Mouse (Mus musculus) liver, embryonic 13.5 days (tissue): ENCODE measurements around the gene Iffo2. TPM values are rescaled to one million over a fixed set of nuclear protein-coding genes. Genes with fewer than 3 reads are reported as not detected.
A peak's percentile ranks its signal among the peaks of the same experiment; 100 is the strongest.

Experiments
- ATAC-seq: fragments of 200-750 bp; cut with Nextera tagmentation; 2 replicates; pipeline ENCODE4 v1.8.0; 2017; ENCODE audit warnings: low read depth, mild to moderate bottlenecking, moderate number of reproducible peaks, moderate library complexity
- DNase-seq: peaks from one replicate; pipeline ENCODE4 v3.0.0; 2022
- H3K27ac ChIP-seq: fragments of 300-500 bp; sonication (generic); 2 replicates; pipeline ENCODE4 v1.5.1; 2015; ENCODE audit warnings: moderate library complexity, mild to moderate bottlenecking, inconsistent platforms
- H3K27me3 ChIP-seq: fragments of 300-500 bp; sonication (generic); 2 replicates; pipeline ENCODE4 v1.6.1; 2015; ENCODE audit warnings: mild to moderate bottlenecking, inconsistent platforms
- H3K36me3 ChIP-seq: fragments of 300-500 bp; sonication (generic); 2 replicates; pipeline ENCODE4 v1.6.1; 2015; ENCODE audit warnings: mild to moderate bottlenecking, inconsistent platforms
- H3K4me1 ChIP-seq: fragments of 300-500 bp; sonication (generic); replicated peaks from 2 replicates; pipeline ENCODE4 v1.6.1; 2015; ENCODE audit warnings: inconsistent platforms
- H3K4me2 ChIP-seq: fragments of 300-500 bp; sonication (generic); 2 replicates; pipeline ENCODE4 v1.6.1; 2015; ENCODE audit warnings: inconsistent platforms, mild to moderate bottlenecking, moderate library complexity
- H3K4me3 ChIP-seq: fragments of 300-500 bp; sonication (generic); replicated peaks from 2 replicates; pipeline ENCODE4 v1.5.1; 2015; ENCODE audit warnings: mild to moderate bottlenecking, inconsistent platforms
- H3K9ac ChIP-seq: fragments of 300-500 bp; sonication (generic); 2 replicates; pipeline ENCODE4 v1.6.1; 2015; ENCODE audit warnings: mild to moderate bottlenecking, inconsistent platforms
- H3K9me3 ChIP-seq: fragments of 300-500 bp; sonication (generic); replicated peaks from 2 replicates; pipeline ENCODE4 v1.6.1; 2016; ENCODE audit warnings: inconsistent platforms
- WGBS: fragments of 180-500 bp; shearing (Covaris S2); methylation state at CpG from one replicate; pipeline ENCODE4 v1.1.7; 2015; ENCODE audit not compliant: insufficient replicate concordance; 5-methylcytosine and 5-hydroxymethylcytosine counted together
- polyA plus RNA-seq: library from polyadenylated mRNA; unstranded; fragments of >200 nt; fragmentation: Nextera tagmentation; extraction: Ambion mirVana; gene quantifications from 2 replicates; pipeline ENCODE4 v1.2.1, GENCODE M21; 2015

Iffo2 gene
- polyA plus RNA-seq, 1 experiment from 2014 or later, result 1.0 TPM

DNA sequence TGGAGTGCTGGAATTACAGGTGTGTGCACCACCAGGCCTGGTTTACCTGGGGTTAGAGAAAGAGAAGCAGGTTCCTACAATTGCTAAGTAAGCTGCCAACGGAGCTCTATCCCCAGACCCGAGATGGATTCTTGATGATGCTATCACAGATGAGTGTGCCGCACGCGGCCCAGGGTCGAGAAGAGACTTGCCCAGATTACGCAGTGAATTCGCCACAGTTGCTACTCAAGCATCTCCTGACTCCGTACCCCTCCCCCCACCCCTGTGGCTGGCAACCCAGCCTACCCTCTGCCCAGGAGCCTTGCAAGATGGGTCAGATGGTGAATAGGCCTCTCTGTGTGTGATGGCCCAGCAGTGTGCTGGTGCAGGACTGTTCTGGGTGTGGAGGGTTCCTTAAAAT is 66.4 kb downstream of the Iffo2 start:
- DNase-seq (no peak), ATAC-seq (no peak)
- Histone ChIP-seq H3K4me2 (no peak overlapping the region), H3K9me3 (no peaks in the 10 kb centered on the region), H3K4me3 (no peak overlapping the region), H3K27ac (0 out of 2 replicates have a peak overlapping the region, but pooled peaks have one; percentile 74), H3K9ac (no peak overlapping the region), H3K36me3 (no peaks in the 10 kb centered on the region), H3K4me1 (peaks cover 62% of the 10 kb centered on the region), H3K27me3 (peaks cover 22% of the 10 kb centered on the region; the same call in 1 of the 2 replicates)
- 42% methylated on average over 9 of the region's 9 CpGs for whole genome bisulfite sequencing

DNA sequence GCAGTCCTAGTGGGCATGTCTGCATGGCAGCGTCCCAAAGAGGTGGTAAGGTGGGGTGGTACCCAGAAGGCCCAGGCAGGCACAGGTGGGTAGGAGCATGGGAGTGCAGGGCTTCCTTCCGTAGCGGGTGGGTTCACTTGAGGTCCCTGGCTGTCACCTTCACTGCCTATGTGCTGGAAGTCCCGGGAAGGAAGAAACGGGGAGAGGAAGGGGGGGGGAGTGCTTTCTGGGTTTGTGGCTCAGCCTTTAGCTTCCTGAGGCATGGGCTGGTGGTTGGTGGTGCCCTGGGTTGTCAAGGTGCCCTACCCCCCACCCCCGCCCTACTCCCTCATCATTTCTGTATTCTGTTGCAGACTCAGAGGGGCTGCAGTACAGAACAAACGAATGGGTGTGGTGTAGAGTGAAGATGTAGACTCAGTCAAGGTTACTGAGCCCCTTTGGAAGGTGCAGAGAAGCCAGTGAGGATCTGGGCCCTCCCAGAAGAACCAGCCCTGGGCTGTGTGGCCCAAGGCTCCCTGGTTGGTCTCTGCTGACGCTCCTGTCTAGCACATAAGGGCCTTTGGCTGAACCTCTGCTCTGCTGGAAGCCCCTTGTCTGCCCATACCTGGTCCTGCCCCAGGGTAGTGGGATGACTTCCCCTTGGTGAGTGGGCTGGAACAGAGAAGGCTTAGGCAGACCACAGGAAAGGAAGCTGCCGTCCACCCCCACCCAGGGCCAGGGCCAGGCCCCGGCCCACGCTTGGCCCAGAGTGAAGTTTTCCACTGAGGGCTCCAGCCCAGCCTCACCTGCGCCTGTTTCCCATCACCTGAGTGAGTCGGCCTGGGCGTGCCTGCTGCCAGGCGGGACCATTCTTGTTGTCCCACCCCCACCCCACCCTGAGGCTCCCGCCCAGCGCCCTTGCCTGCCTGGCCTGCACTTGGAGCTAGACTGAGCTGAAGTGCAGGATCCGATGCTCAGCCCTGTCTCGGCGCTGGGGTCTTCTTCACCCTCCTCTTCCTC is 67.2 kb downstream of the Iffo2 start:
- peaks cover 70% of the 10 kb centered on the region for H3K4me1 ChIP-seq
- no peak for DNase-seq
- no peak for ATAC-seq
- H3K4me3 ChIP-seq, result no peak overlapping the region
- peak overlapping the region; percentile 45; the same call in 1 of the 2 replicates for H3K4me2 ChIP-seq
- peak overlapping the region; percentile 74 for H3K27ac ChIP-seq
- H3K36me3 ChIP-seq, result no peaks in the 10 kb centered on the region
- no peaks in the 10 kb centered on the region for H3K9me3 ChIP-seq
- WGBS, result 21% methylated on average over 20 of the region's 20 CpGs
- peaks cover 22% of the 10 kb centered on the region; the same call in 1 of the 2 replicates for H3K27me3 ChIP-seq
- H3K9ac ChIP-seq, result no peak overlapping the region

DNA sequence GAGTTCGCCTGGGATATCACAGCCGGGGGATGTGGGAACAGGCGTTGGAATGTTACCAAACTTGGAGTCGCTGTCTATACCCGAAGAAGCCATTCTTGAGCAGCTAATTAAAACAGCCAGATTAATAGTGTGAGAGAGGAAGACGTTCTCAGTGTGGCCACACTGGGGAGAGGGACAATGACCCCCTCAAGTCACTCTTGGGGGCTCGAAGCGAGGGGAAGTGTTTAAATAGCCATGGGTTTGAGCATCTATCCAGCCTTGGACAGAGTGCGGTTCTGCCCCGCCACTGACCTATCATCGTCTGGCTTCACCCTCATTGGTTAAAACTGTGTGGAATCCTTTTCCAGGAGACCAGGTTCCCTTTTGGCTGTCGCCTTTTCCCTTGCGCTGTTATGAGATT is 68.0 kb downstream of the Iffo2 start:
- H3K4me2 ChIP-seq, result peak overlapping the region; percentile 45
- ATAC-seq (no peak), DNase-seq (no peak)
- H3K27ac ChIP-seq, result peak overlapping the region; percentile 74
- H3K9me3 ChIP-seq, result no peaks in the 10 kb centered on the region
- peaks cover 22% of the 10 kb centered on the region; the same call in 1 of the 2 replicates for H3K27me3 ChIP-seq
- H3K36me3 ChIP-seq, result no peaks in the 10 kb centered on the region
- peaks cover 77% of the 10 kb centered on the region for H3K4me1 ChIP-seq
- H3K9ac ChIP-seq, result no peak overlapping the region
- H3K4me3 ChIP-seq, result no peak overlapping the region
- WGBS, result 19% methylated on average over 13 of the region's 13 CpGs

DNA sequence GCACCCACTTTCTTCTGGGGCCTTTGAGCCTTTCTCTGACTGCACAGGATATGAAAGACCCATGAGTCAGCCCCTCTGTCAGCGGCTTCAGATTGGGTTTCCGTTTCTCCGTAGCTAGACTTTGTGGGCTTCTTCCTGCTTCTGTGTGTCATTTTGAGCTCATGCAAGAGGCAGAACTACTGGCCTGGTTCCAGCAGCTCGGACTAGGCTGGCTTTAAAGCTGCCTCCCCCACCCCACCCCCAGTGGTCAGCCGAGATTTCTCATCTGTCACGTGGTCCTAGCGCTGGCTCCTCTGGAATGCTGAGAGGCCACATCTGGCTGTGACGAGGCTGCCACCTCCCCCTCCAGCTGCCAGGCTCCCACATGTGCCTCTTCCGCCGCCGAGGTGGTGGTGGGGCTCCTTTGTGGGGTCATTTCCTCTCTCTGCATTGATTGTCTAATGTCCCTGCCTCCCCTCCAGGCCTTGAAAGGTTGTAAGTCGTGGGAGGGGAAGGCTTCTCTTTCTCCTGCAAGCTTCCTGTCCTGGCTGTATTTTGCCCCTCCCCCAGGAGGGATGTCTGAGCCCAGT is 68.7 kb downstream of the Iffo2 start:
- ATAC-seq, result peak; percentile 53
- Histone ChIP-seq H3K36me3 (no peaks in the 10 kb centered on the region), H3K9ac (no peak overlapping the region), H3K9me3 (no peaks in the 10 kb centered on the region), H3K27me3 (peaks cover 22% of the 10 kb centered on the region; the same call in 1 of the 2 replicates), H3K4me1 (peaks cover 77% of the 10 kb centered on the region), H3K4me3 (no peak overlapping the region; the same call in 1 of the 2 replicates), H3K4me2 (peak overlapping the region; percentile 45), H3K27ac (peak overlapping the region; percentile 74)
- WGBS, result 1% methylated on average over 12 of the region's 12 CpGs
- peak; percentile 14 for DNase-seq

DNA sequence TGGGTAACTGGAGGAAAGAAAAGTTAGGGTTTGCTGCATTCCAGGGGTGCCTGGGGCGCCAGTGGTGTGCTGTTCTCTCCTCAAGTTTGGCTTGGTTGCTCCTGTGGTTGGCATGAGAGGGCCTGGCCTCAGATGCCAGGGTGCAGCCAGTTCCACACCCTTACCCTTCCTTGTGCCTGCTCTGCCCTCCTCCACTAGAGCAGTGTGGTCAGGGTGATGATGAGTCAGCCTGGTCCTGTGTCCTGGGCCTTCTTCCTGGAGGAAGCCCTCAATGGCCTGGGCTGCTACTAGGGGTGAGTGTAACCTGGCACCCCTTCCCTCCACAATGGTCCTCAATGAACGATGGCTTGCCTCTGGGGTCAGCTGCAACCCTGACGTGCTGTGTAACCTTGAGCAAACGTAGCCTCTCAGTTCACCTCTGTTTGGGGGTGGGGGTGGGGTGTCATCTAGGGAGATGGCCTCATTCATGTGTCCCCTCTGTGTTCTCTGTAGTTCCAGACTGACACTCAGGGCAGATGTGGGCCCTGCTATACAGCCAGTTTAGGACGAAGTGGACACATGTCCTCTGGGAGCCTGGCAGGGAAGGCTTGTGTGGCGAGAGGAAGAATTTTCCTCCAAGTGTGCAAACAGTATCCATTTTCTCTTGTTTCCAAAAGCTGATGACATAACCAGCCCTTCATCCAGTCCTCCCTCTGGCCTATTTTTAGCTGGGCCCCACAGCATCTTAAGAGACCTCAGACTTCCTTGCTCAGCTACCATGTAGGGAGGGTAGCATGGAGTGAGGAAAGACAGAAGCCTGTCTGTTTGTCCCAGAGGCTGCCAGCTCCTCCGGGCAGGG is 71.4 kb downstream of the Iffo2 start:
- peak overlapping the region; percentile 1; the same call in 1 of the 2 replicates for H3K9ac ChIP-seq
- H3K4me1 ChIP-seq, result peaks cover 58% of the 10 kb centered on the region
- H3K36me3 ChIP-seq, result peaks cover 5% of the 10 kb centered on the region; the same call in 1 of the 2 replicates
- no peaks in the 10 kb centered on the region for H3K9me3 ChIP-seq
- DNase-seq (no peak), ATAC-seq (no peak)
- H3K4me3 ChIP-seq, result no peak overlapping the region
- WGBS, result 40% methylated on average over 7 of the region's 7 CpGs
- peaks cover 22% of the 10 kb centered on the region; the same call in 1 of the 2 replicates for H3K27me3 ChIP-seq
- no peak overlapping the region for H3K4me2 ChIP-seq
- H3K27ac ChIP-seq, result peak overlapping the region; percentile 34

DNA sequence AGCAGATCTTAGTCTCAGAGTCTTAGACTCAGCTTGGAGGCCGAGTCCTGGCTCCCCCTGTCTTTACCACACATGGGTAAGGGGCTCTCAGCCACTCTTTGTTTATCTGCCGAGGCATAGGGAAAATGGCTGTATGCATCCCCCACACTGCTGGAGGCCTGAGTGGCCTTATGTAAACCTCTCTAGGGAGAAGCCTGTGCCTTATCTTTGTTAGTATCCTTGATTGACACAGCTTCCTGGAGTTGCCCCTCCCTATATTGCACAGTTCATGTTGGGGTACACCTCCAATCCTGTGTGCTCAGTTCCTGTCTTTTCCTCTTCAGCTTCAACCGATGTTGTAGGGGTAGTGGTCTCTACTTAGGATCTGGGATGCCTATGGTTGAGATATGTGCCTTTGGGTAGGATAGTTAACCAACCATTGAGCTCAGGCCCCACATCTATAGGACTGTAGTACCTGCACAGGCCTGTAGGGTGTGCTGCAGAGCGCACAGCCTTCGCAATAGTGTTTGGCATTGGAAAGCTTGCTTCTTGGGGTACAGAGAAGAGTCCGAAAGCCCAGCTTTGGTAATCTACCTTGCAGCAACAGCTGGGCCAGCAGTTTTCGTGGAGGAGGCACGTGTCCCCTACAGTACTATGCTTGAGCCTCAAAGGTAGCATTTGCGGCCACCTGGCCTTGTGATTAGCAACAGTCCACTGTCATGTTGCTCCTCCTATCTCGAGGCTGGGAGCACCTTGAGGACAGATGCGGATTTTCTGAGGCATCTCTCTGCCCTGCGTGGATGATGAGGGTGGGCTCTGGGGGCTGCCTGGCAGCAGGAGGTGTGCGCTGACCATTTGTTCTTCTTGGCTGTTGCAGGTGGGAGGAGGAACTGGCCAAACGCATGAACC is 72.3 kb downstream of the Iffo2 start, which contains the start of gene Gm21969:
TSS of gene Gm21969 (plus strand) at position 830 of the 888 bp plus-strand sequence.
- H3K4me3 ChIP-seq, result no peak within 1 kb of the TSS
- peak within 1 kb of the TSS; percentile 43 for H3K27ac ChIP-seq
- H3K36me3 ChIP-seq, result peaks cover 5% of the 10 kb centered on the region; the same call in 1 of the 2 replicates
- peaks cover 49% of the 10 kb centered on the region for H3K4me1 ChIP-seq
- H3K27me3 ChIP-seq, result peaks cover 16% of the 10 kb centered on the region; the same call in 1 of the 2 replicates
- H3K9me3 ChIP-seq, result no peaks in the 10 kb centered on the region
- WGBS, result 33% methylated on average over 14 of the region's 14 CpGs
- DNase-seq, result peak; percentile 30
- no peak within 1 kb of the TSS for H3K9ac ChIP-seq
- ATAC-seq, result no peak
- H3K4me2 ChIP-seq, result no peak within 1 kb of the TSS

DNA sequence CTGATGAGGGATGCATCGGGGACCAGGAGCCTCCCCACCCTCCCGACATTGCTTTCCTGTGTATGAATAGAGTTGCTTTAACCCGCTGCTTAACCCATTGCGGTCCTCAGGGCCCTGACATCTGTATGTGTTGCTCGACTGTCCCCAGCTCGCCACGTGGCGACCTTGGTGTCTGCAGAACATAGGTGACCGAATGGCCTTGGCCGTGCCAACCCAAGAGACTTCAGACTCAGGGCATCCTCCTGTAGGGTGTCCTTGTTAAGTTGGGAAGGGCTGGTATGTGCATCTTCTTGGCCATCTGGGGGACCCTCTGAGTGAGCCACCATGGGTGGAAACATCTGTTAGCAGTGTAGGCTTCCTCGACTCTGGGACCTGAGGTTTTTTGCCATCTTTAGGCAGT is 74.9 kb downstream of the Iffo2 start:
- DNase-seq (no peak), ATAC-seq (no peak)
- Histone ChIP-seq H3K27me3 (no peaks in the 10 kb centered on the region), H3K27ac (no peak overlapping the region), H3K4me3 (no peak overlapping the region), H3K4me2 (no peak overlapping the region), H3K9me3 (no peaks in the 10 kb centered on the region), H3K9ac (no peak overlapping the region), H3K36me3 (peaks cover 5% of the 10 kb centered on the region; the same call in 1 of the 2 replicates), H3K4me1 (peaks cover 29% of the 10 kb centered on the region)
- 71% methylated on average over 11 of the region's 11 CpGs for WGBS

DNA sequence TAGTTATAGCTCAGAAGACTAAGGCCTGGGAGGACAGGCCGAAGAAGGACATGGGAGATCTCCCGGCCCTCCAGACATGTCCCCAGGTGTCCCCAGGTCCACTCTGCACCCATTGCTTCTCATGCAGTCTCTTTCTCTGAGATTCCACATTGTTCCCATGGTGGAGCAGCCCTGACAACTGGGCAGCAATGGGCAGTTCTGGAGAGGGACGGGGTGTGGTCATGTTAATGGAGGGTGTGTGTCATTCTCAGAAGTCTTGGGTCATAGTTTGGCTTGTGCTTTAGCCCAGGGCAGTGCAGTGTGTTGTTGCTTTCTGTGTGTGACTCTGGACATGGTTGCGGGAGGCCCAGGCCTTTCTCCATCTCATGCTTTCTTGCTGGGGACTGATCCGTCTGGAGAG is 76.4 kb downstream of the Iffo2 start:
- Histone ChIP-seq H3K4me2 (no peak overlapping the region), H3K27ac (no peak overlapping the region), H3K4me3 (no peak overlapping the region), H3K9me3 (no peaks in the 10 kb centered on the region), H3K27me3 (no peaks in the 10 kb centered on the region), H3K4me1 (peaks cover 23% of the 10 kb centered on the region), H3K9ac (no peak overlapping the region), H3K36me3 (peaks cover 5% of the 10 kb centered on the region; the same call in 1 of the 2 replicates)
- no peak for DNase-seq
- ATAC-seq, result no peak
- 80% methylated on average over 5 of the region's 5 CpGs for WGBS

DNA sequence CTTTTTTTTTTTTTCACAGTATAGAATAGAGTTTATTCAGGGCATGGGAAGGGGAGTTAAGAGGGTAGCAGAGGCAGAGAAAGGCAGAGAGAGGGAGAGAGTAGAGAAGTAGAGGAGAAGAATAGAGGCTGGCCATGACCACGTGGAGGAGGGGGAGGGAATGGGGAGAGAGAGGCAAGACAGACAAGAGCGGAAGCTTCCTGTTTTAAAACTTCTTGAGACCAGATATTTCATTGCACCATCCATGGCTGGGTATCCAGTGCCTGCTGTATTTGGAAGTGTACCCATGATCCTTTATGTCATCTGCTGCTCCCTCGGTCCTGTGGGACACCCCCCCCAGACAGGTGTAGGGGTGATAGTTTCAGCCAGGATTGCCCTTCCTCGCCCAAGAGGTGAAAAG is 78.6 kb downstream of the Iffo2 start:
- Histone ChIP-seq H3K9ac (no peak overlapping the region), H3K36me3 (peaks cover 16% of the 10 kb centered on the region), H3K4me3 (no peak overlapping the region), H3K27ac (no peak overlapping the region), H3K9me3 (no peaks in the 10 kb centered on the region), H3K4me1 (peaks cover 8% of the 10 kb centered on the region; the same call in 1 of the 2 replicates), H3K27me3 (no peaks in the 10 kb centered on the region), H3K4me2 (no peak overlapping the region)
- ATAC-seq, result no peak
- DNase-seq, result no peak
- 48% methylated on average over 4 of the region's 4 CpGs for WGBS

DNA sequence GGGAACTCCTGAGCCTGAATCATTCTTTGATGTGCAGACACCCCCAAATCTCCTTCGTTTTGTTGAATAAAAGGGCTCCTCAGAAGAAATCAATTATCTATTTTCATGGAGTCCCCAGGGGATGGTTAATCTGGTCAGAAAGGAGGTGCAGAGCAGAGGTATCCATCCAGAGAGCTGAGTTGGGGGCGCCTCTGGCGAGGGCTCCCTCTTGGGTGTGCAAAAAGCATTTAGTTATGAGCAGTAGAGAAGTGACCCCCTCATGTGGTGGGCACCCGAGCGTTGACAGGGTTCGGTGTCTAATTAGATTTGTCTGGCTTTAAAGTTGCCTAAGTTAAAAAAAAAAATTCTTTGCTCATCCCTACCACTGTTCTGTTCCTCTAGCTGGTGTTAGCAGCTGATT is 80.6 kb downstream of the Iffo2 start:
- no peaks in the 10 kb centered on the region for H3K9me3 ChIP-seq
- H3K27me3 ChIP-seq, result no peaks in the 10 kb centered on the region
- 41% methylated on average over 6 of the region's 6 CpGs for WGBS
- ATAC-seq (no peak), DNase-seq (no peak)
- H3K9ac ChIP-seq, result no peak overlapping the region
- H3K4me2 ChIP-seq, result no peak overlapping the region
- H3K36me3 ChIP-seq, result peaks cover 29% of the 10 kb centered on the region
- H3K4me1 ChIP-seq, result peaks cover 16% of the 10 kb centered on the region
- H3K4me3 ChIP-seq, result no peak overlapping the region
- no peak overlapping the region for H3K27ac ChIP-seq
